Mouse (Mus musculus): ENCODE measurements around the gene Slc44a2. TPM values are rescaled to one million over a fixed set of nuclear protein-coding genes. Genes with fewer than 3 reads are reported as not detected.

The Slc44a2 gene
- polyA plus RNA-seq, 1 experiment, result 115 TPM

DNA sequence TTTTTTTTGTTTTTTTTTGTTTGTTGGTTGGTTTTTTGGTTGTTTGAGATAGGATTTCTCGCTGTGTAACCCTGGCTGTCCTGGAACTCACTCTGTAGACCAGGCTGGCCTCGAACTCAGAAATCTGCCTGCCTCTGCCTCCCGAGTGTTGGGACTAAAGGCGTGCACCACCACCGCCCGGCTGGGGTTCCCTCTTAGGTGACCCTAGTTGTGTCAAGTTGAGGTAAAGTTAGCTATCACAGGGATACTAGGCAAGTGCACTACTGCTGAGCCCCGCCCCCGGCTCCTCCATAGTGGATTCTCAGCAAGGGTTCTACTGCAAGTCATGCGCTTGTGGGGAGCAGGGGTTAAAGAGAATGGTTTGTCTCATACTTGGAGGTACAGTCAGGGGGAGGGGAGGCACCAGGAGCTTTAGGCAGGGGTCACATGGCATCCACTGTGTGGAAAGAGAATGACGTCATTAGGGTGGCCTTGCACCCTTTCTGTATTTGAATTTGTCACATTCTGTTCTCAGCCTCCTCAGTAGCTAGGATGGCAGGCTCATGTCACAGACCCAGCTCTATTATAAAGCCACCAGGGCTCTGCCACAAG lies 9.3 kb downstream of the Slc44a2 start:
- H3K4me1 ChIP-seq (ENCODE audit: control insufficient read depth, insufficient read depth, low read length), result peaks cover 19% of the 10 kb centered on the region
- no peak for TF ChIP-seq POLR2A (IDR thresholded peaks at IDR 0.05; ENCODE audit: low read depth, low read length)
- no peak for TF ChIP-seq CTCF (IDR thresholded peaks at IDR 0.05; ENCODE audit: borderline replicate concordance, insufficient read depth, low read length)
- peak overlapping the region; percentile 39; the same call in 1 of the 2 replicates for H3K27ac ChIP-seq (ENCODE audit: insufficient read depth, low read length)
- no peak overlapping the region for H3K4me3 ChIP-seq (ENCODE audit: insufficient read depth, low read length)

DNA sequence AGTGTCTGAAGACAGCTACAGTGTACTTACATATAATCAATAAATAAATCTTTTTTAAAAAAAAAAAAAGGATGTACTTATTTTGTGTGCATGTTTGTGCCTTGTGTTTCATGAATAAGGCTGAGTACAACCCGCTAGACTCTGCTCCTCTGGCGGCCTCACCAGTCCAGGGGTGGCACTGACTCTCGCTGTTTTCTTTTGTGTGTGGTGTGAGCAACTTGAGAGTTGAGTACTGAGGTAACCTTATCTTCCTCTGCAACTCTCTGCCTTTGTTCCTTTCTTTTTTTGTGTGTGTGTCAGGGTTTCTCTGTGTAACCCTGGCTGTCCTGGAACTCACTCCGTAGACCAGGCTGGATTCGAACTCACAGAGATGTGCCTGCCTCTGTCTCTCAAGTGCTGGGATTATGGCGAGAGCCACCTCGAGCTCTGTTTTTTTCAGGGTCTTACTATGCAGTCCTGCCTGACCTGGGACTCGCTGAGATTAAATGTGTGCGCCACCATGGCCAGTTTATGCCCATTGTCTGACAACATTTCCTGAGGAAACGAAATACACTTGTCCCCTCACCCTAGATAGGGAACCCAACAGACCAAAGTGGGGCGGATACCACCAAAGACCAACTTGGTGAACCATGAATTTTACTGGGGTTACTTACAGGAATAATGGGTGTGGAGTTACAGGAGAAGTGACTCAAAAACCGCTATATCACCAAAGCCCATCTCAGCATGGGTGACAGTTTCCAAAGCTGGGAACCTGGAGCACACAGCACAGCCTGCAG lies 11.1 kb downstream of the Slc44a2 start:
- TF ChIP-seq POLR2A (IDR thresholded peaks at IDR 0.05; ENCODE audit: low read depth, low read length) (no peak), CTCF (IDR thresholded peaks at IDR 0.05; ENCODE audit: borderline replicate concordance, insufficient read depth, low read length) (no peak)
- Histone ChIP-seq H3K4me1 (ENCODE audit: control insufficient read depth, insufficient read depth, low read length) (peaks cover 19% of the 10 kb centered on the region), H3K4me3 (ENCODE audit: insufficient read depth, low read length) (no peak overlapping the region), H3K27ac (ENCODE audit: insufficient read depth, low read length) (peak overlapping the region; percentile 90)

GRCm38 (mm10) chr9:21332161-21333061 lies 11.9 kb downstream of the Slc44a2 start:
- H3K4me3 ChIP-seq (ENCODE audit: insufficient read depth, low read length), result no peak overlapping the region
- H3K4me1 ChIP-seq (ENCODE audit: control insufficient read depth, insufficient read depth, low read length), result peaks cover 19% of the 10 kb centered on the region
- TF ChIP-seq POLR2A (IDR thresholded peaks at IDR 0.05; ENCODE audit: low read depth, low read length) (no peak), CTCF (IDR thresholded peaks at IDR 0.05; ENCODE audit: borderline replicate concordance, insufficient read depth, low read length) (no peak)
- peak overlapping the region; percentile 90 for H3K27ac ChIP-seq (ENCODE audit: insufficient read depth, low read length)

DNA sequence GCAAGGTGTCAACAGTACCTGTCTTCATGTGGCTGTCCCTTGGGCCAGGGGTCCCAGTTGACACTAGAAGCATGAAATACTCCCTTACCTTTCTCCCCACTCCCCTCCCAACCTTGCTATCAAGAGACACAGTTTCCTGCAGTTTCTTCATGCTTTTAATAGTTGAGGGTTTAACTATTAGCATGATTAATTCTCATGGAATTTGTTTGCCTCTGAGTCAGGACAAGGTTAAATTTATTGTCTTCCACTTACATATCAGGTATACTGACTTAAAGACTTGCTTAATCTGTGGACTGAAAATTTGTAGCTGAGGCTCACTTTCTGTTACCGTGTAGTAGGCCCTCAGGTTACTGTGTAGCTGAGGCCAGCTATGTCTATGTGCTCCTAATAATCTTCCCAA lies 13.0 kb downstream of the Slc44a2 start:
- no peak overlapping the region for H3K4me3 ChIP-seq (ENCODE audit: insufficient read depth, low read length)
- peaks cover 19% of the 10 kb centered on the region for H3K4me1 ChIP-seq (ENCODE audit: control insufficient read depth, insufficient read depth, low read length)
- H3K27ac ChIP-seq (ENCODE audit: insufficient read depth, low read length), result peak overlapping the region; percentile 90
- TF ChIP-seq CTCF (IDR thresholded peaks at IDR 0.05; ENCODE audit: borderline replicate concordance, insufficient read depth, low read length), result no peak
- TF ChIP-seq POLR2A (IDR thresholded peaks at IDR 0.05; ENCODE audit: low read depth, low read length), result no peak

GRCm38 (mm10) chr9:21334747-21335146 lies 14.2 kb downstream of the Slc44a2 start:
- TF ChIP-seq CTCF (IDR thresholded peaks at IDR 0.05; ENCODE audit: borderline replicate concordance, insufficient read depth, low read length) (no peak), POLR2A (IDR thresholded peaks at IDR 0.05; ENCODE audit: low read depth, low read length) (no peak)

GRCm38 (mm10) chr9:21335391-21335790 lies 14.9 kb downstream of the Slc44a2 start:
- Histone ChIP-seq H3K4me1 (ENCODE audit: control insufficient read depth, insufficient read depth, low read length) (peaks cover 19% of the 10 kb centered on the region), H3K27ac (ENCODE audit: insufficient read depth, low read length) (peak overlapping the region; percentile 30; the same call in 1 of the 2 replicates), H3K4me3 (ENCODE audit: insufficient read depth, low read length) (no peak overlapping the region)
- no peak for TF ChIP-seq CTCF (IDR thresholded peaks at IDR 0.05; ENCODE audit: borderline replicate concordance, insufficient read depth, low read length)
- TF ChIP-seq POLR2A (IDR thresholded peaks at IDR 0.05; ENCODE audit: low read depth, low read length), result no peak

More at GRCm38 (mm10) chr9:21334747-21335146, 14.2 kb downstream of the Slc44a2 start:
- H3K27ac ChIP-seq (ENCODE audit: insufficient read depth, low read length), result peak overlapping the region; percentile 30; the same call in 1 of the 2 replicates
- peaks cover 19% of the 10 kb centered on the region for H3K4me1 ChIP-seq (ENCODE audit: control insufficient read depth, insufficient read depth, low read length)
- no peak overlapping the region for H3K4me3 ChIP-seq (ENCODE audit: insufficient read depth, low read length)

- H3K4me1 ChIP-seq (ENCODE audit: control insufficient read depth, insufficient read depth, low read length), result peaks cover 18% of the 10 kb centered on the region
- no peak overlapping the region for H3K27ac ChIP-seq (ENCODE audit: insufficient read depth, low read length)
- TF ChIP-seq POLR2A (IDR thresholded peaks at IDR 0.05; ENCODE audit: low read depth, low read length), result no peak
- no peak for TF ChIP-seq CTCF (IDR thresholded peaks at IDR 0.05; ENCODE audit: borderline replicate concordance, insufficient read depth, low read length)
- no peak overlapping the region for H3K4me3 ChIP-seq (ENCODE audit: insufficient read depth, low read length)
Measured at GRCm38 (mm10) chr9:21336491-21336890, 16.0 kb downstream of the Slc44a2 start.

- no peak overlapping the region for H3K27ac ChIP-seq (ENCODE audit: insufficient read depth, low read length)
- H3K4me3 ChIP-seq (ENCODE audit: insufficient read depth, low read length), result no peak overlapping the region
Measured at GRCm38 (mm10) chr9:21337652-21338051, 17.2 kb downstream of the Slc44a2 start.

GRCm38 (mm10) chr9:21340411-21340810 lies 19.9 kb downstream of the Slc44a2 start:
- Histone ChIP-seq H3K27ac (ENCODE audit: insufficient read depth, low read length) (no peak overlapping the region), H3K4me1 (ENCODE audit: control insufficient read depth, insufficient read depth, low read length) (no peaks in the 10 kb centered on the region), H3K4me3 (ENCODE audit: insufficient read depth, low read length) (no peak overlapping the region)
- TF ChIP-seq CTCF (IDR thresholded peaks at IDR 0.05; ENCODE audit: borderline replicate concordance, insufficient read depth, low read length) (no peak), POLR2A (IDR thresholded peaks at IDR 0.05; ENCODE audit: low read depth, low read length) (no peak)

More at GRCm38 (mm10) chr9:21337652-21338051, 17.2 kb downstream of the Slc44a2 start:
- TF ChIP-seq POLR2A (IDR thresholded peaks at IDR 0.05; ENCODE audit: low read depth, low read length) (no peak; the same call in 1 of the 2 replicates), CTCF (IDR thresholded peaks at IDR 0.05; ENCODE audit: borderline replicate concordance, insufficient read depth, low read length) (no peak)
- H3K4me1 ChIP-seq (ENCODE audit: control insufficient read depth, insufficient read depth, low read length), result peaks cover 6% of the 10 kb centered on the region

Data from embryonic fibroblast, embryonic 13.5 days (primary cell).